Mouse (Mus musculus): ENCODE results near the gene Rtbdn. TPM values are rescaled to one million over a fixed set of nuclear protein-coding genes. Genes with fewer than 3 reads are reported as not detected.

Gene Rtbdn
- polyA plus RNA-seq, 1 experiment from 2014 or later = 0.21 TPM

DNA sequence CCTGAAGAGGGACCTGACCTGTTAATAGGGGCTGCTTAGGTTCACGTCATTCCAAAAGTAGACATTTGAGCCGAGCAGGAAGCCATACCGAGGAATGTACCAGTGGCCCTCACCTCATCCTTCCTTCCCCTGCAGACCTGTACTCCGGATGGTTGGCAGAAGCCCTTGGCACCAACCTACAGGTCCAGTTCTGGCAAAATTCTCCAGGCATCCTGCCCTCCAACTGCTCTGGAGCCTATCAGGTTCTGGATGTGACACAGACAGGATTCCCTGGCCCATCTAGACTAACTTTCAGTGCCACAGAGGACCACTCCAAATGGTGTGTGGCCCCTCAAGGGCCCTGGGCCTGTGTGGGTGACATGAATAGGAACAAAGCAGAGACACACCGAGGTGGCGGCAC is 36.2 kb upstream of the Rtbdn start:
- 84% methylated on average over 6 of the region's 6 CpGs for WGBS
- H3K4me1 ChIP-seq = peaks cover 24% of the 10 kb centered on the region
- H3K27ac ChIP-seq = no peak overlapping the region
- peaks cover 70% of the 10 kb centered on the region for H3K27me3 ChIP-seq (ENCODE audit: insufficient read depth, poor library complexity, severe bottlenecking)
- H3K9me3 ChIP-seq = no peaks in the 10 kb centered on the region
- no peak for DNase-seq (ENCODE audit: low spot score)
- H3K4me3 ChIP-seq = no peak overlapping the region
- H3K36me3 ChIP-seq = no peaks in the 10 kb centered on the region

DNA sequence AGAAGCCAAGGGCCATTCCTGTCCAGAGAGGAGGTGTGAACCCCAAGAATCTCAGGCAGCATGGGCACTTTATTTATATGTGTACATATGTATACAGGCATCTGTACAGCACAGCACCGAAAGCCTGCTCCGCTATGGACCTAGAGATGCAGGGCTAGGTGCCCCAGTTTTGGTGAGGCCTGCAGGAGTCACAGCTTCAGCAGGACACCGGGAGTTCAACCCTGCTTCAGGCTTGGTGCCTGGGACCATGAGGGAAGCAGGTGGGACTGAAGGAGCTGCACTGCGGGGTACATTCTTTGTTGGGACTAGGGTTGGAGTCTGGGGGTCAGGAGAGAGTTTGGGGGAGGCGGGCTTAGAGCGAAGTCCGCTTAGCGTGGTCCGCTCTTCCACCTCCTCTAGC is 34.9 kb upstream of the Rtbdn start:
- no peak overlapping the region for H3K4me3 ChIP-seq
- H3K27ac ChIP-seq = no peak overlapping the region
- WGBS = 72% methylated on average over 9 of the region's 9 CpGs
- peaks cover 83% of the 10 kb centered on the region for H3K27me3 ChIP-seq (ENCODE audit: insufficient read depth, poor library complexity, severe bottlenecking)
- peak; percentile 73 for DNase-seq (ENCODE audit: low spot score)
- no peaks in the 10 kb centered on the region for H3K36me3 ChIP-seq
- no peaks in the 10 kb centered on the region for H3K9me3 ChIP-seq
- peaks cover 24% of the 10 kb centered on the region for H3K4me1 ChIP-seq

DNA sequence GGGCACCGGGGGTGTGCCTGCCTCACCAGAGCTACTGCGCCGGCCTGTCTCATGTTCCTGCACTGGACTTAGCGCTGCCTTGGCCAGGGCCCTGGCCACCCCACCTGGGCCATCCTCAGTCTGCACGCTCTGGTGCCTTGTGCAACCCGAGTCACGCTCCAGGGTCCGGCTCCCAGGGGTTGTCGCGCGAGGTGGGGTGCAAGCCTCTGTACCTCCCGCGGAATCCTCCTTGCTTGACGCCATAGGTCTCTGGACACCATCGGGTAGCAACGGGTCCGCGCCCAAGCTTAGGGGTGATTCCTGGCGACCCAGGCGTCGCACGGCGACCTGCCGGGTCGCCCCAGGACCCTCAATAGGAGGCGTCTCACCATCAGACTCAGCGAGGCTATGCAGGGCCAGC is 34.4 kb upstream of the Rtbdn start:
- DNase-seq (ENCODE audit: low spot score) = peak; percentile 73
- no peaks in the 10 kb centered on the region for H3K36me3 ChIP-seq
- 16% methylated on average over 27 of the region's 27 CpGs for WGBS
- peaks cover 24% of the 10 kb centered on the region for H3K4me1 ChIP-seq
- H3K4me3 ChIP-seq = peak overlapping the region; percentile 64
- no peak overlapping the region for H3K27ac ChIP-seq
- no peaks in the 10 kb centered on the region for H3K9me3 ChIP-seq
- H3K27me3 ChIP-seq (ENCODE audit: insufficient read depth, poor library complexity, severe bottlenecking) = peaks cover 88% of the 10 kb centered on the region

DNA sequence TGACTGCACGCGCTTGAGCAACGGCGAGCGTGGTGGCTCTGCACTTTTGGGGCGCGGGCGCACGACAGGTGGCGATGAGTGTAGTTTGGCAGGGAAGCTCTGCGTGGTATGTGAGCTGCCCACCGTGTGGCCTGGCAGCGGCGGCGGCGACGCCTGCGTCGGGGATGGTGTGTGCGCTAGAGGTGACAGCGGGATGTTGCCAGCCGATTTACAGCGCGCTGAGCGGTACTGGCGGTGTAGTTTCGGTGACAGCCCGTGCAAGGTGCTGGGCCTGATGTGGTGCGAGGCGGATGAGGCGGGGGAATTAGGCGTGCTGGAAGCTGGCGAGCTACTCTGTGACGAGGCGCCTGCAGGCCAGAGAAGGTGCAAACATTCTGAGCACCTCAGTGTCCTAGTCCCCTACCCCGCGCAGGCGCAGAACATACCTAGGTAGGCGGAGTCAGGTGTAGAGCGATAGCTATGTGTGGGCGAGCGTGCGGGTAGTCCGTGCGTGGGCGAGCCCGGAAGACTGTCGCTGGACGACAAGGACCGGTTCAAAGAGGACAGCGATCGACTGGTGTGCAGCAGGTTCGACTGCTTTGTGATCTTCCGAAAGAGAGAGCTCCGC is 33.8 kb upstream of the Rtbdn start:
- H3K27ac ChIP-seq = peak overlapping the region; percentile 47
- peaks cover 94% of the 10 kb centered on the region for H3K27me3 ChIP-seq (ENCODE audit: insufficient read depth, poor library complexity, severe bottlenecking)
- no peaks in the 10 kb centered on the region for H3K36me3 ChIP-seq
- peak overlapping the region; percentile 64 for H3K4me3 ChIP-seq
- DNase-seq (ENCODE audit: low spot score) = peak; percentile 92
- WGBS = 1% methylated on average over 55 of the region's 55 CpGs
- peaks cover 24% of the 10 kb centered on the region for H3K4me1 ChIP-seq
- no peaks in the 10 kb centered on the region for H3K9me3 ChIP-seq

DNA sequence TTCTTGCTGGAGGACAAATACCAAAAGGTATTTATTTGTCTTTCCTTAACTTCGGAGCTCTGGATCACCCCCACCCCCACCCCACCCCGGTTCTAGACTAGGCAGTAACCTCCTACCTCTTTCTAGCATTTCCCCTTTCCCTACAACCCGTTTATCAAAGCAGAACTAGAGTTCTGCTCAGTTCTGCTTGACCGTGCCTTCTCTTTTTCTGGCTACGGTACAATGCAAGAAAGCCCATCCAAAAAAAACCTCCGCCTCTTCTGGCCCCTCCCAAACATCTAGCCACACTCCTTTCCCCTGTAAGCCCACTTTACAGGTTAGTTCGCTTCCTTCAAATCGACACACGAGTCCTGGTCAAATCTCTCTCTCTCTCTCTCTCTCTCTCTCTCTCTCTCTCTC is 33.3 kb upstream of the Rtbdn start:
- H3K9me3 ChIP-seq = no peaks in the 10 kb centered on the region
- no peak for DNase-seq (ENCODE audit: low spot score)
- H3K4me3 ChIP-seq = peak overlapping the region; percentile 64
- H3K27ac ChIP-seq = peak overlapping the region; percentile 47
- H3K27me3 ChIP-seq (ENCODE audit: insufficient read depth, poor library complexity, severe bottlenecking) = peaks cover 99% of the 10 kb centered on the region
- peaks cover 23% of the 10 kb centered on the region for H3K4me1 ChIP-seq
- no peaks in the 10 kb centered on the region for H3K36me3 ChIP-seq
- WGBS = 11% methylated on average over 9 of the region's 9 CpGs

DNA sequence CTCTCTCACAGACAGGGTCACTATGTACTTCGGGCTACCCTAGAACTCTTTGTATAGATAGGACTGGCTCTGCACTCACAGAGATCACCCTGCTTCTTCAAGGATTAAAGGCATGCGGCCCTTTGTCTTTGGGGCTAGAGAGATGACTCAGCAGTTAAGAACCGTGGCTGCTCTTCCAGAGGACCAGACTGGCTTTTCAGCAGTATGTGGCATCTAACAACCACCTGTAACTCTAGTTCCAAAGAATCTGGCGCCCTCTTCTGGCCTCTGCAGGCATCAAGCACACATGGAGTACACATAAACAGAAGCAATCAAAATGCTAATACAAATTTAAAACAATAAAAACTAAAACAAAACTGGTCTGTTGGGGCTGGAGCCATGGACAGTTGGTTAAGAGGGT is 32.8 kb upstream of the Rtbdn start:
- Histone ChIP-seq H3K4me3 (peak overlapping the region; percentile 64; the same call in 1 of the 2 replicates), H3K9me3 (no peaks in the 10 kb centered on the region), H3K27me3 (ENCODE audit: insufficient read depth, poor library complexity, severe bottlenecking) (peaks cover 99% of the 10 kb centered on the region), H3K27ac (no peak overlapping the region; the same call in 1 of the 2 replicates), H3K36me3 (no peaks in the 10 kb centered on the region), H3K4me1 (peaks cover 19% of the 10 kb centered on the region)
- 33% methylated on average over 4 of the region's 4 CpGs for WGBS
- DNase-seq (ENCODE audit: low spot score) = peak; percentile 76

DNA sequence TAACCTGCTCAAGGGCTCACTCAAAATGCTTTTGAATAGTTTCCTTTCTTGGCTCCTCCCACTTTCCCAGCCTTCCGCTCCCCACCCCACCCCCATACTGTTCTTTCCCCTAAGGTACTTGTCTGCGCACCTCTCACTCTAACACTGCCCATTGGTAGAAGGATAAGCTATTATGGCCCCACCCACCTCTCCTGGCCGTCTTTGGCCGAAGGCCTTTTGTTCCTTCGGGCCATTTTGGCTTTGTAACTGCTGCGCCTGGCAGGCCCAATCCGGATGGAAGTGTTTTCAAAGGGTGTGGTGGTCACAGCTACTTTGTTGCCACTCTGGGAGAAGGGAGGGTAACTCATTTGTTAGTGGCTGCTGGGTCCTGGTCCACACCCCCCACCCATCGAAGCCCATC is 31.5 kb upstream of the Rtbdn start:
- H3K36me3 ChIP-seq = no peaks in the 10 kb centered on the region
- H3K4me3 ChIP-seq = no peak overlapping the region
- H3K27ac ChIP-seq = no peak overlapping the region
- peaks cover 99% of the 10 kb centered on the region for H3K27me3 ChIP-seq (ENCODE audit: insufficient read depth, poor library complexity, severe bottlenecking)
- H3K4me1 ChIP-seq = peaks cover 15% of the 10 kb centered on the region
- 81% methylated on average over 8 of the region's 8 CpGs for WGBS
- no peak for DNase-seq (ENCODE audit: low spot score)
- H3K9me3 ChIP-seq = no peaks in the 10 kb centered on the region

DNA sequence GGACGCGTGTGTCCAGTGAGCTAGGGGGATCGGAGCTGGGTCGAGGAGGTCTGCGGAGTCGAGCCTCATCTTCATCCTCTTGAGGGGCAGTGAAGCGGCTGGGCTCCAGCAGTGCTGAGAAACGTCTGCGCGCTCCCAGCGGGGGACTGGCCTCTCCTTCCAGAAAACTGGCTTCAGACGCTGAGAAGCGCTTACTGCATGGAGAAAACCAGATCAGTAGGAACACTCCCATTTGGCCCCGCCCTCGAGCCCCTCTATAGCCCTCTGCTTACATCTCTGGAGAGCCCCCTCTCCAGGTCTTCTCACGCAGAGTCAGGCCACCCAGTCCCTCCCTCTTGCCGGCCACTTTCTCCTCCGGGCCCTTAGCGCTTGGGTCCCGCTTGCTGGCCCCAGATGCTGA is 29.0 kb upstream of the Rtbdn start:
- 23% methylated on average over 20 of the region's 20 CpGs for WGBS
- Histone ChIP-seq H3K4me1 (peaks cover 10% of the 10 kb centered on the region), H3K9me3 (no peaks in the 10 kb centered on the region), H3K4me3 (0 out of 2 replicates have a peak overlapping the region, but pooled peaks have one; percentile 18), H3K27me3 (ENCODE audit: insufficient read depth, poor library complexity, severe bottlenecking) (peaks cover 82% of the 10 kb centered on the region), H3K27ac (no peak overlapping the region), H3K36me3 (no peaks in the 10 kb centered on the region)
- DNase-seq (ENCODE audit: low spot score) = peak; percentile 69

DNA sequence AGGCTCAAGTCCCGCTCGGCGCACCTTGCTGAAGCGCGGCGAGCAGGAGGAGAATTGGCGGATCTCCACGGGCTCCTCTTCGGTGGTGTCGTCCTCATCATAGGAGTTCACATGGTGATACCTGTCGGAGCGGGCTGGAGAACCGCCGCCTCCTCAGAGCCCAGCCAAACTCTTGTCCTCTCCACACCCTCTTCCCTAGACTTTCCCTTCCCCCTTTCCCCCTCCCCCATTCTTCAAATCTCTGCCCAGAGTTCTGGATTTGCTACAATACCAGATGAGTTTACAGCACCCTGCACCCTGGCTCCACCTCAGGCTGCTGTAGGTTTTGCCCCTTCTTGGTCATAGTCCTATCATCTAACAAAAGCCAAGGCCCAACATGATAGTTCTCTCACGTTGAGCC is 28.1 kb upstream of the Rtbdn start:
- H3K27ac ChIP-seq = no peak overlapping the region
- no peak for DNase-seq (ENCODE audit: low spot score)
- no peak overlapping the region for H3K4me3 ChIP-seq
- no peaks in the 10 kb centered on the region for H3K36me3 ChIP-seq
- H3K4me1 ChIP-seq = 0 out of 2 replicates have a peak, but pooled peaks cover 1% of the 10 kb centered on the region
- 81% methylated on average over 15 of the region's 15 CpGs for WGBS
- no peaks in the 10 kb centered on the region for H3K9me3 ChIP-seq
- H3K27me3 ChIP-seq (ENCODE audit: insufficient read depth, poor library complexity, severe bottlenecking) = peaks cover 77% of the 10 kb centered on the region

DNA sequence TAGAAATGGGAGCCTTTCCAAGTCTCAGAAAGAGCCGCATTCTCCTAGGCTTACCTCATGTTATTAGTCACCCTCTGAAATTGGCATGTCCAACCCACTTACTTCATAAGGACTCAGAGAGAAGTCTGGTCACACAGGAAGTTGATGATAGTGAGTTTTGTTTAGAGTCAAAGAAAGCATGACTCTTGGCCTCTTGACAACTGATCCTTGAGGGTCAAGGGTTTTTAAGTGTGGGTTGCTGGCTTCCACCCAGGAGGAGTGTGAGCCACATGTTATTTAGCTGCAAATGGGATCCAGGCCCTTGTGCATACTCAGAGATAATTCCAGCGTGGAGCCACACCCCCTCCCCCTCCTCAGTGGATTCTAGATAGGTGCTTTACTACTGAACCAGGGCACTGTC is 25.2 kb upstream of the Rtbdn start:
- WGBS = 55% methylated on average over 2 of the region's 2 CpGs
- Histone ChIP-seq H3K27me3 (ENCODE audit: insufficient read depth, poor library complexity, severe bottlenecking) (peaks cover 73% of the 10 kb centered on the region), H3K27ac (no peak overlapping the region), H3K36me3 (no peaks in the 10 kb centered on the region), H3K9me3 (no peaks in the 10 kb centered on the region), H3K4me1 (no peaks in the 10 kb centered on the region), H3K4me3 (no peak overlapping the region)
- DNase-seq (ENCODE audit: low spot score) = no peak

DNA sequence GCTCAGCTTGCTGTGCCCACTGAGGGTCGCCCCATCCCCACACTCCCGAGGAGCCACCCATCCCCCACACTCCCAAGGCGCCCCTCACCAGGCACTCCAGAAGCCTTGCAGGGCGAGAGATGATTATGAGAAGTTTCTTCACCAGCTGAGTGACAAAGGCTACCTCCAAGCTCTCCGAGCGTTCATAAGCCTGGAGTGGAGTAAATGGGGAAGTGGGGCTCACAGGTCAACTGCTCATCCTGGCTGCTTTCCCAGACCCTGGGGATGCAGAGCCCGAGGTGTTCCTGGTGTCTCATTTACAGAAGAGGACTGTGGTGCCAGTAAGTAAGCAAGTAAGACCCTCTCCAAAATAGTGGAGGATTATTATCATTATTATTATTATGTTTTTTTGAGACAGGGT is 21.2 kb upstream of the Rtbdn start:
- Histone ChIP-seq H3K36me3 (no peaks in the 10 kb centered on the region), H3K4me1 (peaks cover 13% of the 10 kb centered on the region), H3K27me3 (ENCODE audit: insufficient read depth, poor library complexity, severe bottlenecking) (peaks cover 70% of the 10 kb centered on the region), H3K27ac (no peak overlapping the region), H3K4me3 (no peak overlapping the region), H3K9me3 (no peaks in the 10 kb centered on the region)
- no peak for DNase-seq (ENCODE audit: low spot score)
- WGBS = 64% methylated on average over 7 of the region's 7 CpGs

DNA sequence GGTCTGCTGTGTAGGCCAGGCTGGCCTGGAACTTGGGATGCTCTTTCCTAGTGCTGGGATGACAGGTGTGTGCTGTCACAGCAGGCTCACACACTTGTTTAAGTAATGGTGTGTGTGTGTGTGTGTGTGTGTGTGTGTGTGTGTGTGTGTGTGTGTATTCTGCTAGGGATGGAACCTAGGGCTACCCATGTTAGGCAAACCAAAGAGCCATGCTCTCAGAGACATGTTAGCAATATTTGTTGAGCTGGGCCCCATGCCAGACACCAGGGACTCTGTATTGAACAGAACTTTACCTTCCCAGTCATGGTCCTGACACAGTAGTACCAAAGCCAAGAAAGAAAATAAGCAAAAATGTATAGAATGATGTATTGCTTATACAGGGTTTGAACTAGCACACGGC is 19.3 kb upstream of the Rtbdn start:
- Histone ChIP-seq H3K9me3 (no peaks in the 10 kb centered on the region), H3K36me3 (no peaks in the 10 kb centered on the region), H3K27me3 (ENCODE audit: insufficient read depth, poor library complexity, severe bottlenecking) (peaks cover 85% of the 10 kb centered on the region), H3K4me1 (peaks cover 13% of the 10 kb centered on the region), H3K27ac (no peak overlapping the region), H3K4me3 (no peak overlapping the region)
- 61% methylated on average over 1 of the region's 1 CpGs for WGBS
- no peak for DNase-seq (ENCODE audit: low spot score)

DNA sequence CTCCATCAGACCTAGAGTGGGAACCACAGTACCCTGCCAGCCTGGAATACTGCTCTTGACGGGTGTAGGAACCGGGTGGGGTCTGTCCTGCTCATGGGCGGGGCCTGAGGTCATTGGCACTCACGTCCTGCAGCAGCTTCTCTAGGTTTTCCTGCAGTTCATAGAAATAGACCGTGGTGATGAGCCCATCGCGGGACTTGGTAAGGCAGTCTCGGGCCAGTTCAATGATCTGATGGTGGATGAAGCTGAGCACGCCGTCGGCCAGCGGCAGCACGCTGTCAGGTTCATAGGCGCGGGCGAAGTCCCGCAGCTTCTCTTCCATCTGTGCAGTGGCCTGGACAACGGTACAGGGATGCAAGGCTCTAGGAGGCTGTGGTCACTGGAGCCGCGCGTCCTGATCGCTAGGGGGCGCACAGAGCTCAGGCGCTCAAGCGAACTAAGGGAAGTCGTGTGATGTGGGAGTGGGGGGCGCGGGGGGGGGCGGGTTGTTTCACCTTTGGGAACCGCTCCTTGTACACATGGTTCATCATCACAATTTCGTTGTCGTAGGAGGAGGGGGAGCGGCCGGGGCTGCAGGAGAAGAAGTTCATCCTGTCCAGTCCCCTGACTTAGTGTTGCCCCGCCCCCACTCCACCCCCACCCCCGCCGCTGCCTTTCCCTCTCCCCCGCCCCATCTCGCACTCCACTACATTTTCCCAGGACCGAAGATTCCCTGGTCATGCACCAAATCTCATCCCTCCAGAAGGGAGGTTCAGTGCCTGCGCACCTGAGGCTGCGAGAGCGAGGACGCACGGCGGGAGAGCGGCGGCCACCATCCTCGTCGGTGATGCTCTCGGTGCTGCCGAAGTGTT is 18.1 kb upstream of the Rtbdn start:
- peaks cover 13% of the 10 kb centered on the region for H3K4me1 ChIP-seq
- DNase-seq (ENCODE audit: low spot score) = no peak
- peaks cover 88% of the 10 kb centered on the region for H3K27me3 ChIP-seq (ENCODE audit: insufficient read depth, poor library complexity, severe bottlenecking)
- peak overlapping the region; percentile 52 for H3K4me3 ChIP-seq
- no peaks in the 10 kb centered on the region for H3K9me3 ChIP-seq
- WGBS = 6% methylated on average over 46 of the region's 52 CpGs
- H3K36me3 ChIP-seq = no peaks in the 10 kb centered on the region
- H3K27ac ChIP-seq = no peak overlapping the region

All from heart, embryonic 10.5 days (tissue).